Mouse (Mus musculus) liver, adult 2 months (tissue): ENCODE data around the gene Chrna5.

Experiments
- CTCF ChIP-seq: fragments of 200-500 bp; IDR thresholded peaks from 2 replicates; pipeline ENCODE4 v1.5.1; 2011; ENCODE audit warnings: low read depth, low read length, control low read depth
- POLR2A ChIP-seq: fragments of 200-500 bp; IDR thresholded peaks from 2 replicates; pipeline ENCODE4 v1.6.1; 2011; ENCODE audit warnings: low read length, control low read depth; ENCODE audit not compliant: insufficient read depth; ENCODE audit errors: extremely low read depth

DNA sequence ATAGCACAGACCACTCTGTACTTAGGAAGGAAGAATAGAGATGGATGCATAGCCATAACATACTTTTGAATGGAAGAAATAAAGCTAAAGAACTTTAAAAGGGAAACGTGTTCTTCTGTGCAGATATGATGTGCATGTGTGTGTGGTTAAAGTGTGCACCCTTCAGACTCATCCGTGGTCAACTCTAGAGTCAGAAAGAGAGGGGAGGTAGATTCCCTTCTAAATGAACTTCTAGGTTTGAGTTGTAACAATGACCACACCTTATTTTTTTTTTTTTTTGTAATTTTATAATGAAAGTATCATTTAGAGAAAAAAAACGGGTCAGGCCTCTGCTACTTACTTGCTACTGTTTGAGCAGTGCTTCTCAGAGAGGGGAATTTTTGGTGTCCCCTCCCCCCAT is 9.7 kb downstream of the Chrna5 start:
- TF ChIP-seq CTCF (no peak), POLR2A (no peak)
